Mouse (Mus musculus) testis, adult 2 months (tissue): ENCODE results near the gene Etfbkmt.

Experiments
- CTCF ChIP-seq: fragments of 200-500 bp; IDR thresholded peaks from 2 replicates; pipeline ENCODE4 v1.5.1; 2012; ENCODE audit warnings: low read depth, mild to moderate bottlenecking, inconsistent platforms, low read length, moderate library complexity; ENCODE audit not compliant: control insufficient read depth, insufficient read depth, insufficient replicate concordance
- POLR2A ChIP-seq: fragments of 200-500 bp; IDR thresholded peaks from 2 replicates; pipeline ENCODE4 v1.6.1; 2012; ENCODE audit warnings: low read depth, mild to moderate bottlenecking, inconsistent platforms, low read length, moderate library complexity; ENCODE audit not compliant: control insufficient read depth

- TF ChIP-seq CTCF (no peak), POLR2A (no peak)
These were observed 7.2 kb upstream of the Etfbkmt start for GRCm38 (mm10) chr6:149132311-149133077.
